Mouse (Mus musculus): ENCODE data around the gene Myo1e.

DNA sequence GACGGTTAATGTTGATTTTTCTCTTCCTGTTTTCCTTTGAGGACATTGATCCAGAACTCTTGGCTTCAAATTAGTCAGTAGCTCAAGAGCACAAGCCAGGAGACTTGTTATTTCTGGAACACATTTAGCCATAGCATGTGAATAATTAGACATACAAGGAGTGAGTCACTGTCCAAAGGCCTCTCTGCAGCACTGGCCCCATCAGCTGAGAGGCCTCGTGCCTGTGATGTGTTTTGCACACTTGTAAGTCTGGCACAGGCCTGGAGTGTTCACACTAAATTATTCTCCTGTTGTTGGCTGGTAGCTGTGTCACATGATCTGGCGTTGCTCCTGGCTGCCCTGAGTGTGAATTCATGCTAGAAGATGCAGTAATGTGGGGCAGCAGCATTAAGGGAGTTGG is 111.5 kb downstream of the Myo1e start:
- TF ChIP-seq CTCF (IDR thresholded peaks at IDR 0.05; ENCODE audit: control insufficient read depth, insufficient read depth, insufficient read length) (no peak), USF1 (IDR thresholded peaks at IDR 0.05; ENCODE audit: low read depth) (peak; percentile 20), MAX (IDR thresholded peaks at IDR 0.05) (no peak)

Data from C2C12 (cell line).